Mouse (Mus musculus) left cerebral cortex, postnatal 36 days (tissue): ENCODE data around the gene Shtn1. TPM values are rescaled to one million over a fixed set of nuclear protein-coding genes. Genes with fewer than 3 reads are reported as not detected.

Source experiments
- DNase-seq, 2 experiments: peaks; one replicate each; pipeline ENCODE4 v3.0.0; 2021 to 2022; ENCODE audit warnings: low spot score in 2 of 2, mixed read lengths in 1 of 2
- intact Hi-C: fragments of 180-260 bp; cut with DNase I; formaldehyde crosslinking; loops from one replicate; pipeline ENCODE4 v1.15.1; 2025
- total RNA-seq, 2 experiments: library from RNA; stranded (reverse); gene quantifications; 2 replicates each; pipeline ENCODE4 v1.2.3; 2021

Gene Shtn1
- 10 to 100 TPM; 19.2 to 21.6 TPM for total RNA-seq

DNA sequence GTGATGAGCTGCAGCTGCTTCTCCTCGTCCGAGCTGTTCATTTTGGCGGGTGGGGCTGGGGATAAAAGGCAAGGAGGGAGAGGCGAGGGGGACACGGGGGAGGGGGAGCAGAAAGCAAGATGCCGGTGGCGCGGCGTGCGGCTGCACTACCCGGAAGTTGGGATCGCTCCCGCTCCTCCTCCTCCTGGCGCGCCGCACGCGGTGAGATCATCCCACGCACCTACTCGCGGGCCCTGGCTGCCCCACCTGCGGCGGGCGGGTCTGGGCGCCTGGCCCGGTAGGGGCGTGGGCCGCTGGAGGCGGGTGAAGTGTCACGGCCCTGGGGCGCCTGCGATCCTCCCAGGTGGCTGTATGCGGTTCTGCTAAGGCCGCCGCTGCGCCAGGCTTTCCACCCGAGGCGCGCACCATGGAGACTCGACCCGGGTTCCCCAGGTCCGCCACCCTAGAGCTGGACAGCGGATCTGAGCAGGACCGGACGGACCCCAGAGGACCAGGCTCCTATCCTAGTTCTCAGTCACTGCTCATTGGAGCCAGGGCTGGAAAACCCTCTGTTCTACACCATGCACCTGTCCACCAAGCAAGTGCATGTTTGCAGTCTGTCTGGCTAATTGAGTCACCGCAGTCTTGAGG is at the start of gene Shtn1:
Gene Shtn1, minus strand, starts transcription at position 629 of the 630 bp plus-strand sequence.
- intact Hi-C loops: loop anchor here (10.0 kb wide), 1 partner anchor 119 kb away; no protein-coding TSS in a partner anchor
- peak; percentile 67 to 80 for DNase-seq

DNA sequence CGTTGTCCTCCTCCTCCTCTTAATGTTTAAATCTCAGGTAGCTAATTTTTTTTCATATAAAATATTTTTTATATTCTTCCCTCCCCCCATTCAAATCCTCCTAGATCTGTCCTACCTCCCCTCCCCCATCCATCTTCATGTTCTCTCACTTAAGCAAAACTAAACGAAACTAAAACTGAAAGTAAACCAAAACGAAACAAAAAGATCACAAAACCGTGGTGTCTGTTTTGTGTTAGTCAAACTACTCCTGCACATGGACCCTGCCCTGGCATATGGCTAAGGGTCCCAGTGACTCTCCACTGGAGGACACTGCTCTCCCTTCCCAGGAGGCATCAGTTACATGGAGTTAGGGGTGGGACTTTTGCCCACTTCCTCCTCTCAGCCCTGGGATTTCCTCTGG is 38.3 kb upstream of the Shtn1 start:
- no peak for DNase-seq
- intact Hi-C loops: no loop called here

DNA sequence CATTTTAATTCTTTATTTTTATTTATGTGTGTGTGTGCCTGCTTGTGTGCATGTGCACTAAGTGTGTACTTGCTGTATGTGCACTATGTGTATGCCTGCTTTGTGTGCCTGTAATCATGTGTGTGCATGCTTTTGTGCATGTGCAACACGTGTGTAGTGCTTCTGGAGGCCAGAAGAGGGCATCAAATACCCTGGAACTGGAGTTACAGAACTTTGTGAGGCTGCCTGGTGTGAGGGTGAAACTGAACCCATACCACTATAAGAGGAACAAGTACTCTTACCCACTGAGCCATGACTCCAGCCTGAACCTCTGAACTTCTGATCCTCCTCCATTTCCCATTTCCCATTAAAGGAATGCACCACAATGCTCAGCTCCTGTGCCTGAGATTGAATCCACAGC is 34.0 kb upstream of the Shtn1 start:
- intact Hi-C loops: no loop called here
- DNase-seq: no peak

DNA sequence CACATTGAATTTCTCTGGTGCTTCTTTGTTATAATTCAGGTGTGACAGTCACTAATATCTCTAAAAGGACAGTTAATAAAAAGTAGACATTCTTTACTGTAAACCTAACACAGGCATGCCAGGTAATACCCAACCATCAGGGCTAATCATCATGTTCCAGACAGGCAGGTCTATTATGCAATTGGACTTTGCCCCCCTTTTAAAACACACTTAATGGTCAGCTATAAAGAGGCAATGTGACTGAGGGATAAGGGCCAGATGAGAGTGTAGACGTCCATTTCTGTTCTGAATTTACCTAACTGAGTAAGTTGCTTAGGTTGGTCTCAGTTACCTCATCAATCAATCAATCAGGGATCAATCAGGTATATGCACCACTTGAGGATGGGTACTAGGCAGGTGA is 22.4 kb upstream of the Shtn1 start:
- DNase-seq: no peak
- intact Hi-C loops: no loop called here

DNA sequence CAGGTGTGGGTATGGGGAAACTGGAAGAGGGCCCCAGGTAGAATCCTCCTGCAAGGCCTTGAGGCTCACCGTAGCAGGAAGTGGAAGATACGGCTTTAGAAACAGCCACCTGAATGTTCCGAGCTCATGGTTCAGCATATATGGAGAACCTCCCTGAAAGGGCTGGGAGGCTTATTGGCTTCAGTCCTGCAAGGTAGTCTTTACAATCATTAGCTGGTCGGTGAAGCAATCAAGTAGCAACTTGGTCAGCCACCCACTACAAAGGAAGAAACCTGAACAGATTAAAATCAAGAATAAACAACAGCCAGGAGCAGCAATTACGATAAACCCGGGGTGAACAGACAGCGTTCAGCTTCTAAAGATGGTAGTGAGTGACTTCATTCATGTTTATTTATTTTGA is 16.4 kb upstream of the Shtn1 start:
- DNase-seq: no peak
- intact Hi-C loops: no loop called here

DNA sequence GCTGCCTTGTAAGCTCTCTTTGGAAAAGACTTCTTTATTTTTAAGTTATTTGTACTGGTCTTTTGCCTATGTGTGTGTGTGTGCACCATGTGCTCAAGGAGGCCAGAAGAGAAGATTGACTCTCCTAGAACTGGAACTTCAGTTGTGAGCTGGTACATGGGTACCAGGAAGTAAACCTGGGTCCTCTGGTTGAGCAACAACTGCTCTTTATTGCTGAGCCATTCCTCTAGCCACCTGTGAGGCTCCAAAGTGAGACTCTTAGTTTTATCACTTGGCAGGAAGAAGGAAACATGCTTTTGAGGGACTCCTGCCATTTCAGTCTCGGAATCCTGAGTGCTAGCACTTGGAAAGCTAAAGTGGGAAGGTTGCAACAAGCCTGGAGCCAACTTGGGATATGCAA is 14.4 kb upstream of the Shtn1 start:
- DNase-seq: no peak
- intact Hi-C loops: no loop called here

DNA sequence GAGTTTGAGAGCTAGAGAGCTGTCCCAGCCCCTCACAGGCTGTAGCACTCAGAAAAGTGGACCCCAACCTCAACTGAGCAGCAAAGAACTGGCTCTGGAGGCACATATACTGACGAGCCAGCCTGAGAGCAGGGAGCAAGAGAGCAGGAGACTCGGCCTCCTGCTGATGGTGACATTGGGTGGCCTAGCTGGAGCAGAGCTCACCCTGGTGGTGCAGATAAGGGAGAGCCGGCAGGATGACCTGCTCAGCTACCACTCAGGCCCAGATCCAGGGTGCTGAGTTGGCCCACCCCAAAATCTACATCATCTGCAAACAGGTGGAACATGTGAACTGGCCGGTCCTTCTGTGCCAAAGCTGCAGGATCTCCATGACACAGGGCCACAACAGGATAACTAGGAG is 8.4 kb upstream of the Shtn1 start:
- no peak for DNase-seq
- intact Hi-C loops: no loop called here

DNA sequence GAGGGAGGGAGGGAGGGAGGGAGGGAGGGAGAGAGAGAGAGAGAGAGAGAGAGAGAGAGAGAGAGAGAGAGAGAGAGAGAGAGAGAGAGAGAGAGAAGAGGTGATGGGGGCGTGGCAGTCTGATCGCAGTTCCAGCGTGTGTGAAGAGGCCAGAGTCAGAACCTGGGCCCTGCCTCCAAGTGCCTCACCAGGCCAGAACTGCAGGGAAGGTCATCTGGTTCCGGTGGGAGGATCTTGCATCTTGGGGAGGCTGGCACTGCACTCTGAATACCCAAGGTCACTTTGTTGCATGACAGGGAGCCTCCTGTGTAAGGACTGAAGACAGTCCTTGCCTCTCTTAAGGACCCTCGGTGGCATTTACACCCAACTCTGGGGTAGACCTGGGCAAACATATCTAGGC is 231 bp upstream of the Shtn1 start:
- DNase-seq: no peak
- intact Hi-C loops: loop anchor here (10.0 kb wide), 1 partner anchor 119 kb away; no protein-coding TSS in a partner anchor

DNA sequence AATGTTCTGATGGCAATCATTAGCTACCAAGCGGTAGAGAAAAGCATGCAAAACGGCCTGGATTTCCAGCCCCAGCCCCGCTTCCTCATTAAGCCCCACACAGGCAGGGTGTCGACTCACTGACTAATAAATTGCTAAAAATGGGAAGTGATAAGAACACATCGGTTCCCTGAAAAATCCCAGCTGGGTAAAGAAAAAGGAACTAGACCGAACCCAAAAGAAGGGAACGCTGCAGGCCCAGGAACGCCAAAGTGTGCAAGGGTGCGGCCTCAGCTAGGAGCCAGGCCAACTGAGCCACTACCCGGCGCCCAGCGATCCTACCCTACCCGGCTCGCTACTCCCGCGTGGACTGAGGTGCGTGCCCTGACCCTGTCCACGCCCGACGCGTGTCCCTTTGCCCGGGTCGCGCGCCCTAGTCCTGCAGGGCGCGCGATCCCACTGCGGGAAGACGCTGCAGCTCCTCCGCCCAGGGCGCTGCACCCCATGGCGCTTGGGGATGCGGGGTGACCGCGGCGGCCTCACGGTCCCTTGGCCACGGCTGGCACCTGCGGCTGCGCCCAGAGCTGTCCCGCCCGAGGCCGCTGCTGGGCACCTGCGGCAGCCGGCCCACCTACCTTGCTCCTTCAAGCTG is 944 bp downstream of the Shtn1 start:
- intact Hi-C loops: loop anchor here (10.0 kb wide), 1 partner anchor 120 kb away; no protein-coding TSS in a partner anchor
- DNase-seq: peak; percentile 27 to 28

DNA sequence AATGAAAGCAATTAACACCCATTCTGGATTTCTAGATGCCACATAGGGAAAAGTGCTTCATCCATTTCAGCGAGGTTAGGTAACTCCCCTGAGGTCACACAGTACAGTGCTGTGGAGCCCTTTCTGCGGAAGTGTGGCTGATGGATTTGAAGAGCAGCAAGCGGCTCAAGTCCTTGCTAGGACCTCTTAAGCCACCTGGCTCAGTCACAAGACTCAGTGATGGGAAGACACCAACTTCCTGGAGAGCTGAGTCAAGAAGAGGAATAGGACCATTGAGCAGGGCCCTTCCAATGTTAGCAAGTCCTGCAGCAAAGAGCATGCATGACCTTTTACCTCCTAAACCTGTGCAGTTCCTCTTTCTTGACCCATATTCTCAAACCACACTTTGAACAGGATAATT is 1.5 kb downstream of the Shtn1 start:
- intact Hi-C loops: loop anchor here (10.0 kb wide), 1 partner anchor 120 kb away; no protein-coding TSS in a partner anchor
- no peak for DNase-seq

DNA sequence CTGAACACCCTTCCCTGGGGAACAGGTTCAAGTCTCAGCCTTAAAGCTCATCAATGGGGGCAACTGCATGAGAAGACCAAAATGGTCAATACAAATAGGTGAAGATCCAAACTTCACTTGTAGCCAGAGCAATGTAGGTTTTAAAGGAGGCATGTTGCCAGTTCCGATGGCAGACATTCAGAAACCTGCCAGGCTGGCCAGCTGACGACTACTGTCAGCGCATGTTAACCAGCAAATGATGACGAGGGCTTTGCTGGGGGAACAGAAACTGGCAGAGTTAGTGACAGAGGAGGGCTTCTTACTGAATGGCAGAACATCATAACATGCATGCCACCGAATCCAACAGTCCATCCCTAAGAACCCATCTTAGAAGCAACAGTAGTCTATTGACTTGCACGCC is 2.9 kb downstream of the Shtn1 start:
- DNase-seq: no peak
- intact Hi-C loops: loop anchor here (10.0 kb wide), 1 partner anchor 122 kb away; no protein-coding TSS in a partner anchor

DNA sequence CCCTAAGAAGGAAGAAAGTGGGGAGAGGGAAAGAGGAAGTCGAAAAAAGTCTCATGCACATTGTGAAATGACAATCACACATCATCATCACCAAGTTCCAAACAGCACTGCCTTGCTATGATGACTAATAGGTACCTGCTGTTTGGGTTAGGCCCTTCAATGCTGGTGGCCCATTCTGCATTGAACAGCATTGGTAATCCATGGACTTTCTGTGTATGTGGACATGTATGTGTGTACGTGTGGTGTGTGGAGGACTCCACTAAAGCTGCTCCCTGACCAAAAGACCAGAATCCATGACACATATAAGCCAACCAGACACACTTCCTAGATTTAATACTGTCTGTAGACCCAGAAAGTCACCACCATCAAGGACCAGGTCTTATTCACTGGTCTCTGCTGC is 3.9 kb downstream of the Shtn1 start:
- intact Hi-C loops: loop anchor here (10.0 kb wide), 1 partner anchor 123 kb away; no protein-coding TSS in a partner anchor
- no peak for DNase-seq

DNA sequence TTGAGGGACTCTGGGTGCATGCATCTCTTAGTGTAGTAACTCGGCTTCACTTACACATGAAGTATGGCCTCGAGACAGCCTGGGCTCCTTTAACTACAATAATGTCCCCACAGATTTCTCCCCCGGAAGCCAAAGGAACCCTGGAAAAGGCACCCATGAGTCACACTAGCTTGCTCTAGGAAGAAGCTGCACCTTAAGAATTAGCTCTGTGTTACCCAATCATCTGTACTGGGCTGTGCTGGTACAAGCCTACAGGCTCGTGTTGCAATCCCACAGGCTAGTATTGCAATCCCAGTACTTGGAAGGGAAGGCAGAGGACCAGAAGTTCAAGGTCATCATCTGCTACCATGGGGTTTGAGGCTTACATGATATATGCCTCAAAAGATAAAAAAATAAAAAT is 4.5 kb downstream of the Shtn1 start:
- no peak for DNase-seq
- intact Hi-C loops: loop anchor here (10.0 kb wide), 1 partner anchor 123 kb away; no protein-coding TSS in a partner anchor

DNA sequence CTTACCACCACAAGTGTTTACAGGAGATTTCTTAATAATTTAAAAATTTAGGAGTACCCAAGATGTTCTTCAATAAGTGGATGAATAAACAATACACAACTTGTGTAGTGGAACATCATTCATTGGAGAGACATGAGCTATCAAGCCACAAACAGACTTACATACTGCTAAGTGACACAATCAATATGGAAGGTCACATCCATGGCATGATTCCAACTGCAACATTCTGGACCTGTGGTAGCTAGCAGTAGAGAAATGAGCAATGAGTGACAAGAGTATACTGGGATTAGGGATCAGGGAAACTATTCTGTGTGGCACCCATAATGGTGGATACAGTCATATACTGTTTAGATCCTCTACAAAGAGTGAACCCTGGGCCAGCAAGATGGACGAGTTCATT is 8.2 kb downstream of the Shtn1 start:
- no peak for DNase-seq
- intact Hi-C loops: no loop called here

DNA sequence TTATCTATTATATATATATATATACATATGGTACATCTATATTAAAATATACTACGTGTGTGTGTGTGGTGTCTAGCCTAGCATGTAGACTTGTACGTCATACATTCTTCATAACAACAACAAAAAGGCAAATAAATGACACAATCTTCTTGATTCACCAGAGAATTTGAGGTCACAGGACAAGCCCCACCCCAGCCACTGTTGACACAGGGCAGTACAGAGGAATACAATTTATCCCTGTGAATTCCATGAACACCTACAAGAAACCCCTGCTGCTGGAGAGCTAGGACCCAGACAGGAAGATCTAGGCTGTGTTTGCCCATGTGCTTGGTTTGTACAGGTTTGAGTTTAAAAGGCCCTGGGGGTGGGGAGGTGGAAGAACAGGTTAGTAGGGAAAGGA is 9.2 kb downstream of the Shtn1 start:
- DNase-seq: no peak
- intact Hi-C loops: no loop called here

DNA sequence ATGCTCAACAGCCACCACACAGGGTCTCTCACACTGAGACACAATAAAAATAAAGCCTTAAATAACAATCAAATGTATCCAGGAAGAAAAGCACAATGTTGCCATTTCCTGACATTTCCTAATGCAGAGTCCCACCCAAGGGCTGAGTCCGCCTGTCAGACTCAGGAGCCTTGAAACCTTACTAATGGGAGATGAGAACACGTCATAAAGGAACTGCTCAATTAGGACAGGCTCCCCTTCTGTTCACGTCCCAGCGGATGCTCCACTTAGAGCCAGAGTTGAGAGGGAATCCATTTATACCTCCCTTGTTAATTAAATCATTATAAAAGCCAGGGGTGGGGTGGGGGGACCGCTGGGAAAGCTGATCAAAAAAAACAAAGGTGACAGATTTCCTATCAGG is 9.8 kb downstream of the Shtn1 start:
- intact Hi-C loops: no loop called here
- no peak for DNase-seq

DNA sequence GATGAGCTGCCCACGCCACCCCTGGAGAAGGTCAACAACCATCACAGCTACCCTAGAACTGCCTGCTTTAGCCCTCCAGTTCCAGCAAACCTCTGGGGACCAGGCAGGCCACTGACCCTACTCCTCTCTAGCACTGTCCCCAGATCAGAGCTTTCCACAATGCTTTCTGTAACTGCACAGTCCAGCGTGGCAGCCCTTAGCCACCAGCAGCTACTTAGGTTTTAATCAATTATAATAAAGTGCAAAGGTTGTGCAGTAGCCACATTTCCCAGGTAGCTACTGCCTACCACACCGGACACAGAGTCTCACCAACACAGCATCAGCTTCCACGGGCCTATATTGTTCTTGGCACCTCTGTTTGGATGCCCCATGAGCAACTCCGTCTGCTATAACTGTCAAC is 11.3 kb downstream of the Shtn1 start:
- intact Hi-C loops: no loop called here
- no peak for DNase-seq

DNA sequence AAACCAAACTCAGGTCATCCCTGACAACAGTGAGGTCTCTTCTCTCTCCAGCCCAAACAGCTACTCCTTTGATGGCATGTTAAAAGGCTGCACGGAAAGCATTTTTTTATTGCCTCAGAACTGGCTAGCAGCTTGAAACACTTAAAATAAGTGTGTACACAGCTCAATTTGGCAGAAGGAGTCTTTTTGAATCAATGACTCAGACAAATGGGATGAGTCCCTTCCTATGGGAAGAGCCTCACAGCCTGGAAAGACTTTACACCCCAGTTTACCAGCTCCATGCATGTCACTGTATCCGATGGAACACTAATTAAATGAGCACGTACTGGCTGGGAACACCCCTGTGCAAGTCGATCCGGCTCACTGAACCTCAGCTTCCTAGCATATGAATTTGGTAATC is 12.3 kb downstream of the Shtn1 start:
- intact Hi-C loops: no loop called here
- DNase-seq: peak; percentile 21 to 33

DNA sequence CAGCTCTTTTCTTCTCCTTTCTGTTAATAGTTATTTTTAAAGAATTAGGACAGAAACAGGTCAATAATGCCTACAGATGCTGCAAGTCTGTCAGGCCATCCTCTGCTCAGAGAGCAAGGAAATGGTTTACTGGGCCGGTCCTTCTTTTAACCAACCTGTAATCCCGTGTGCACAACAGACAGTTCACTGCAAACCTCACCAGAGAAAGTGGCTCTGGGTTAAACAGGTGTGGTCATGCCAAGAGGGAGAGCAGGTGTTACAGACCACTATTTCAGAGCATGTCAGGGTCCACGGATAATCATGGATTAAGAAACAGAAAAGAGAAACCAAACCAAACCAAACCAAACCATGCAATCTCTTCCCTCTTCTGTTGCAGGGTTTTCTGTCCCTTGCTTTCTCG is 17.8 kb downstream of the Shtn1 start:
- no peak for DNase-seq

DNA sequence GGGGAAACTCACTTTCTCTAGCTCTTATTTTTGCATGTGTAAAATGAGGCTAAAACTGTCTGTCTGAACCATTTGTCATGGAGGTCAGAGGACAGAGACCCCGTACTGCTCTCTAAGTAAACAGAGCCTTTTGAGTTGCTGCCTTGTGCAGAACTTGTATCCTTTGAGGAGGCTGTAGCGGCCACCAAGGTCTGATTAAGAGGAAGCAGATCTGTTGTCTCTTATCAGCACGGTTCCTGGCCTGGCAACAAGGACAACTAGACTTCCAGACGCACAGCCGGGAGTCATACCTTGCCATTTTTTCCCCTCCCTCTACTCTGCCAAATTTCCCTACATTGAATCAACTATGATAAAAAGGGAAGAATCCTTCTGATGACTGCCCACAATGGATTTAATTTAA is 18.5 kb downstream of the Shtn1 start:
- intact Hi-C loops: no loop called here
- DNase-seq: no peak

More for the DNA sequence above, 17.8 kb downstream of the Shtn1 start:
- intact Hi-C loops: no loop called here

DNA sequence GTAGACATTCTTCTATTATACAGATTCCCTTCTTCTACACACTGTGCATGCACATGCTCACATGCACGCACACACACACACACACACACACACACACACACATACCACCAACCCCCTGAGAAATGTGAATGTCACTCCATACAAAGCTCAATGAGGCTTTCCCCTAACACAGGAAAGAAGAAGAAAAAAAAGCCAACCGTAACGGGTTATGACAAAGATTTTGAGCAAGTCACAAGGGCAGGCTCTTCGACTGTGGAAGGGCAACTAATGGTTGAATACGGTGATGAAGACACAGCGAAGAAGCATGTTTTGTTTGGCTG is 21.3 kb downstream of the Shtn1 start:
- intact Hi-C loops: no loop called here
- no peak for DNase-seq
